Mouse (Mus musculus) adrenal gland, adult 18-20 months (tissue): ENCODE data around the gene Hoxa4. TPM values are rescaled to one million over a fixed set of nuclear protein-coding genes. Genes with fewer than 3 reads are reported as not detected.
A peak's percentile ranks its signal among the peaks of the same experiment; 100 is the strongest.

ENCODE experiments used
- DNase-seq, 2 experiments: peaks; one replicate each; pipeline ENCODE4 v3.0.0; 2021 to 2022; ENCODE audit warnings: low spot score in 2 of 2
- total RNA-seq, 2 experiments: library from RNA; stranded (reverse); gene quantifications; 1 replicate in 1 of 2; 2 replicates in 1 of 2; pipeline ENCODE4 v1.2.3; 2021

The Hoxa4 gene
- total RNA-seq, 2 experiments from 2014 or later: 1.8 to 3.1 TPM

DNA sequence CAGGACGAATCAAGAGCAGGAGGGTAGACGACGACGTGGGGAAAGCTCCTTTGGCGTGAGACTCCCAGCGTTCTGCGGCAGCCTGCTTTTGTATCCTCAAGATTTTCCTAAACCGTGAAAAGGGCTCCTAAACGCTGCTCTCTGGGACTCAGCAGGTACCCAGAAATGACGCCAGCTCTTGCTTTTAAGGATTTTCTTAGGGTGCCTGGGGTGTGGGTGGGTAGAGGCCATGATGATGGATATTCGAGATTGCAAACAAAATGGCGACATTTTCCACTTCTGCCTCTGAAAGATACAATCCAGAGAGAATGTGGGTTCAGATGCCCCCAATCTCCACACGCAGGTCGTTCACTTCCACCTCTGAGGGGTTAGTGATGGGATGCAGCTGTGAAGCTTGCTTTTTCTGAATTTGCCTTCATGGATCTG is 23.8 kb downstream of the Hoxa4 start:
- no peak for DNase-seq

DNA sequence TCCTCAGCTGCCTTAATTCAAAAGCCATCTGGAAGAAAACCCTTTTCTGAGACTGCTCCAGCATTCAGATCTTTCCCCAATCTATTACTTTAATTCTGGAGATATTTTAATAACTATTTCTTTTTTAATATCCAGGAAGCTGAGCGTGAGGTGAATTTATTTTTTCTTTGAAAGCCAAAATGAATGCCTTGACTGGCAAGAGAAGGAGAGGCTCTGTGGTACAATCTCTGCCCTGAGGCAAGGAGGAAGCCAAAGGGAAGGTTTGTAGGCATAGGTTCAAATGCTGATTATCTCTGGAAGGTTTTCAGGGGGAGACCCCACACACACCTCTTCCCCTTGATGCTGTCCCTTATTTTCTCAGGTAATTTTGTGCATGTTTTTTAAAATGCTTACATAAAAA is 24.4 kb downstream of the Hoxa4 start:
- no peak for DNase-seq

DNA sequence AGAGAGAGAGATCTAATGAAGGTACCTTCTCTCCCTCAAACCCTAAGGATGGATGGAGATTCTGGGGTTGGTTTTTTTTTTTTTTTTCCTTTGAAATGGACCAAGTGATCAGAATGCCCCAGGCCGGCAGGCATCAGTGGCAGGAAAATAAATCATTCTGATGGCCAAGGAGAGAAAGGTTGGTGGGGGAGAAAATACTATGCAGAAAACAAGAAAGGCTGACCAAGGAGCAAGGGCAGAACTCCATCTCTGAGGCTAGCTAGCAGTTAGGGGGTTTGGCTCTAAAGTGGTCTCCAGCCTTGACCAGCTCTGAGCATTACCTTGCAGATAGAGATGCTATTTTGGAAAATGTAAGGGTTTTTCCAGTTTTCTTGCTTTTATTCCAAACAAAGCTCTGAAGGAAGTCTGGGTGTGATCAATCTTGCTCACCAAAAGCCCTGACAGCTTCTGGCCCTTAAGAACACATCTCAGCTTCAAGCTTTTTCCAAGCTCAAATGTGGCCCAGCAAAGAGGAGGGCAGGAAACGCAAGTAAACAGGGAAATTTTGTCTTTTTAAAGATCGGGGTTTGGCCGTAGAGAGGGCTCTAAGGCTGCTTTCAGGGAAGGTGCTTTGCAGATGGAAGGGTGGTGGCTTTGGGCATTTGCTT is 25.0 kb downstream of the Hoxa4 start:
- DNase-seq: no peak

DNA sequence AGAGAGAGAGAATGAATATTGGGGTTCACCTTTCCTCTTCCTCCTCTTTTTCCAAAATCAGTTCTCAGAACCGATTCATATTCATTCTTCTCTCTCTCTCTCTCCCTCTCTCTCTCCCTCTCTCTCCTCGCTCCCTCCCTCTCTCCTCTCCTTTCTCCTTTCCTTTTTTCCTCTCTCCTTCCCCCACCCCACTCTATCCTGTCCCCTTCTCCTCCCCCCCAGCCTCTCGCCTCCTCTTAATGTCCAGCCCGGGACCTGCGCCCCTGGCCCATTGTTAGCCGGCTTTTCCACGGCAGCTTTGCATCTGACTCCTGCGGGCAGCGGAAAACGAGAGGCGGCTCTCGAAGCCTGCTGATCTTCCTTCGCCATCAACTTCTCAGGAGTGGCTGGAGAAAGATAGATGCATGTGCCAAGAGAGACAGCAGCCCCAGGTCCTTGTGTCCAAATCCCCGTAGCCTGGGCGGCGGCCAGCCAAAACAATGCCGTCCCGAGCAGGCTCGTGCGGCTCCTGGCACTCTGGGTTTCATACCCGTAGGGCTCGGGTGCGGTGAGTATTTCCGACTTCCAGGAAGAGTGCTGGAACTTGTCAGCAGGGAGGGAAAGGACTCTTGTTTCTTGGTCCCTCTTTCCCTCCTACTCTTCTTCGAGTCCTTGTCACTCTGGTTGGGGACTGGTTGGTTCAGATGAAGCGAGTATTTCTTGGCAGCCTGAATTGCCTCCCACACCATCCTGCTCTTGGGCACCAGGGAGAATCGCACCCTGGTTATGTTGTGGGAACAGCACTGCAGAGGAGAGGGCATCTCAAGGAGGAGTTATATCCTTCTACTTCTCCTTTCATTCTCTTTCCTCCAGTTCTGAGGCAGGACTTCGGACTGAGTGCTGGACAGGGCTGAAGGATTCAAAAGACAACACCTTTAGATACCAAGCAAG is 25.8 kb downstream of the Hoxa4 start:
- DNase-seq: peak in 1 of 2 experiments; percentile 51

DNA sequence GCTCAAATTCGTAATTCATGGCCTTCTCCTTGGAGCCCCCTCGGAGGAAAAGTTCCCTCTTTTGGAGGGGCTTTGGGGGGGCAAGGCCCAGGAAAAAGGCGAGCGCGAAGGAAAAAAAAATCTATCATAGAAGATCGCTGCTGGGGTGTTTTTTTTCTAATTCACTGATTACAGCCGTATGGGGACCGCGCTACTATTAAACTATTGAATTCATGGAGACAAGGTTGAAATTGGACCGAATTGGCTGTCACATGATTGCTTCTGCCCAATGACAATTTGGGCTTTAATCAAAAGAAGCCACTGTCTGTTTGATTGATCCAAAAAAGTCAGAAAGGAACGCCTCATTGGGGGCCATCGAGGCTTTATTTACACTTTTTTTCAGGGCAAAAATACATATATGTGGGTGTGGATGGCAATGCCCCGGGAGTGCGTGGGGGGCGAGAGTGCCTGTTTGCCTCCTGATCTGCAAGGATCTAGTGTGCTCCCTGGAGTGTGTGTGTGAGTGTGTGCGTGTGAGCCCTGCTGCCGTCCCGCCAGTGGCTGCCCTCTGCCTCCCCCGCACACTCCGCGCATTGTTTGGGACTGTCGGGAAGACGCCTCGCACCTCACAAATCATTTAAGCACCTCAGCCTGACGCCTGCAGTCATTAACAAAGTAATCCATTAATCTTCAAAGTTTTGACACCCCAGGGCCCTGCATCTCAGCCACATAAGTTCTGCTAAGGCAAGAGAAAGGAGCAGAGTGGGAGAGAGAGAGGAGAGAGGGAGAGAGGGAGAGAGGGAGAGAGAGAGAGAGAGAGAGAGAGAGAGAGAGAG is 26.7 kb downstream of the Hoxa4 start, which contains the start of gene Hoxa2:
Hoxa2 (minus strand) TSS at position 206 of the 815 bp plus-strand sequence.
- peak in 1 of 2 experiments; percentile 30 for DNase-seq

DNA sequence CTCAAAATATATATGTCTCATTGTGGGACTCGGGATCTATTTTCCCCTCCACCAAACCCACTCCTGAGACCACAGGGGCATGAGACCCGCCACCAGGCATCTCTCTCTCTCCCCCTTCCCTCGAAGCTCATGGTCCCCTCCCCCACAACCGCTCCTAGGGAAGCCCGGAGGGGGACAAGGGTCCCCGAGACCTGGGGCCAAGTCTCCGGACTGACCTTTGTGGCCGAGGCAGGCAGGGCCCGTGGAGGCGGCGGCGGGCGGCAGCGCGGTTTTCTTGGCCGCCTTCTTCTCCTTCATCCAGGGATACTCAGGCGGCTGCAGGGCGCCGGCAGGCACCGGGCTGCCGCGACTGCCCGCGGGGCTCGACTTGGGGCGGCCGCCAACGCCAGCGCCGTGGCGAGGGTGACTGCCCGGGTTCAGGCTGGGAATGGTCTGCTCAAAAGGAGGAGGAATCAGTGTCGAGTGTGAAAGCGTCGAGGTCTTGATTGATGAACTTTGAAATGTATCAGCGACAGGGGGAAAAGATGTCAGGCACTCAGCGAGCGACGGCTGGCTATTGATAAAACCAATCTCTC is 27.4 kb downstream of the Hoxa4 start:
- DNase-seq: peak; percentile 36 to 42

DNA sequence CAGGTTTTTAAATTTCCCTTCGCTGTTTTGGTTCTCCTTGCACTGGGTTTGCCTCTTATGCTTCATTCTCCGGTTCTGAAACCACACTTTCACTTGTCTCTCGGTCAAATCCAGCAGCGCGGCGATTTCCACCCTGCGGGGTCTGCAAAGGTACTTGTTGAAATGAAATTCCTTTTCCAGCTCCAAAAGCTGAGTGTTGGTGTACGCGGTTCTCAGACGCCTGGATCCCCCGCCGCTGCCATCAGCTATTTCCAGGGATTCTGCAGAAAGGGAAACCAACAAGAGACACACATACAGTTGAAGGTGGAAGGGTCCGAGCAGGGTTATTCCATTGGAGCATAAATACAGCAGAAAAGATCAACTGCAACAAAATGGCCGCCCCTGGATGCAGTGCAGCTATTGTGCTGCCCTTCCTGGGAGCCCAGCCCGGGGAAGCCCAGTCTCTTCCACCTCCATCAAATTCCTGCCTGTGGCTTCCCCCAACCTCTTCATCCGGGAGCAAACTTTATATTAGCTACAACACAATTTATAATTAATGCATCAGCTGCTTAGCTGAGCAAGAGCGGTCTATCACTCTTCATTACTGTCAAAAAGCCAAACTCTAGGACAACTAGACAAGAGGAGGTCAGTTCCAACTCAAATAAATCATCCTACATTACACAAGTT is 28.1 kb downstream of the Hoxa4 start:
- DNase-seq: no peak

DNA sequence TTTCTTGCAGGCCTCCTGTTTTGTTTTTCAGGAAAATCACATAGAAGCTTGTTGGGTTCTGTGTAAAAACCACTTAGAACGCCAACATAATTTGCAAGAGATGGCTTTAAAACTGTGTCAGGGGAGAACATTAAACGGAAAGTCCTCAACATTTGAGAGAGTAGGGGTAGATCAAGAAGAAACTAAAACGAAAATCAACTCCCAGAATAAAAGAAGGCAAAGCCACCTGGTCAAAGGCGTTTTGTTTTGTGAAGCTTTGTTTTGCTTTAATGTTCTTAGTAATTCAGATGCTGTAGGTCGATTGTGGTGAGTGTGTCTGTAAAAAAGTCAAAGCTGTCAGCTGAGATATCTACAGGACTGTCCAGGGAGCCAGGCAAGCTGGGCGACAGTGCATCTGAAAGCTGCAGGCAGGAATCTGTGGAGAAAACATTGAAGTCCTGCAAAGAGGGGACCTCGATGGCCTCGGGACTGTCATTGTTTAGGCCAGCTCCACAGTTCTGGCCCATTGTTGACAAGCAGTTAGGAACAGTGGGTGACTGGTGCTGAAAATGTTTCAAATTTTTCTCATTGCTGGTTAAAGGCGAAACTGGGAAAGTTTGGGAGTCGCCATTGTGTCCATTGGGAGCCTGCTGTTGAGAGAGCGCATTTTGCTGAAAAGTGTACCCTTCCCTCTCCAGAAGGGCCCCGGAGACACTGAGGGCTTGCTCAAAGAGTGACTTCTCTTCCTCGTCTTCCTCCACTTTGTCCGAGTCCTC is 28.8 kb downstream of the Hoxa4 start:
- DNase-seq: no peak

DNA sequence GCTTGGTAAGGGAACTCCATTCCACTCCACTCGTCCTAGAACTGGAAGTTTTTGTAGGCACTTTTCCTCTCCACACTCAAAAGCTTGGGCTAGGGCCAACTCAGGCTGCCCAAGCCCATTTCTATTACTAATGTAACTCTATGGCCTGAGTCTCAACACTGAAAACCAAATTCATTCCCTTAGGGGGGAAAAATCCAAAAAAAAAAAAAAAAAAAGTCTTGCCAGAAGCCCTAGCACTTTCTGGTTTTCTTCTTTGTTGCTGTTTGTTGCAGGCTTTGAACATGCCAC is 29.5 kb downstream of the Hoxa4 start:
- DNase-seq: no peak

DNA sequence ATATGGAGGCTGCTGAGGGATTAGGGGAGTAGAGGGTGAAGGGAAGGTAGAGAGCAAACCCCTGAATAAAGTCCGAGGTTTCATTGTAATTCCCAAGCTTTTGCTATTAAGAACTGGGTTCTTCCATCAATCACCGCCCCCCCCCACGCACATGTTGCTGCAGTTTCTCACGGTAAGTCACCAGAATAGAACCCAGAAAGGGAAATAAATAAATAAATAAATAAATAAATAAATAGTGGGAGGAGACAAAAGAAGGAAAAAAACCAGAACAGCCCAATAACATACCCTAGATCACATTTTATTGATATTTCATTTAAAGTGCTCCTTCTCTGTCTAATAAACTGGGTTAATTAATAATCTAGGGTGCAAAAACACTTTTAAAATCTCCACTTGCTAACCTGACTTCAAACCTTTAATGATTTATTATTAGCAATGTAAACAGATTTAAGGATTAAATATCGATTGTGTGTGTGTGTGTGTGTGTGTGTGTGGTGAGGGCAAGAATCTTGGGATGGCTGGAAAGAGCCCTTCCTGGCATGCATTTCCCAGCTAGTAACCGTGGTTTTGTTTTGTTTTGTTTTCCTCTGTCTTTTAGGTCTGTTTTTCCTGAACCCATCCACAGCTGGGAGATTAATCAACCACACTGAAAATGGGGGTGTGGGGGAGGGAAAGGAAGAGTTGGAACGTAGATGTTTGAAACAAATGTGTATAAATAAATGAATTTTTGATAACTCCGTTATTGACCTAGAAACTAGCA is 30.0 kb downstream of the Hoxa4 start:
- no peak for DNase-seq

DNA sequence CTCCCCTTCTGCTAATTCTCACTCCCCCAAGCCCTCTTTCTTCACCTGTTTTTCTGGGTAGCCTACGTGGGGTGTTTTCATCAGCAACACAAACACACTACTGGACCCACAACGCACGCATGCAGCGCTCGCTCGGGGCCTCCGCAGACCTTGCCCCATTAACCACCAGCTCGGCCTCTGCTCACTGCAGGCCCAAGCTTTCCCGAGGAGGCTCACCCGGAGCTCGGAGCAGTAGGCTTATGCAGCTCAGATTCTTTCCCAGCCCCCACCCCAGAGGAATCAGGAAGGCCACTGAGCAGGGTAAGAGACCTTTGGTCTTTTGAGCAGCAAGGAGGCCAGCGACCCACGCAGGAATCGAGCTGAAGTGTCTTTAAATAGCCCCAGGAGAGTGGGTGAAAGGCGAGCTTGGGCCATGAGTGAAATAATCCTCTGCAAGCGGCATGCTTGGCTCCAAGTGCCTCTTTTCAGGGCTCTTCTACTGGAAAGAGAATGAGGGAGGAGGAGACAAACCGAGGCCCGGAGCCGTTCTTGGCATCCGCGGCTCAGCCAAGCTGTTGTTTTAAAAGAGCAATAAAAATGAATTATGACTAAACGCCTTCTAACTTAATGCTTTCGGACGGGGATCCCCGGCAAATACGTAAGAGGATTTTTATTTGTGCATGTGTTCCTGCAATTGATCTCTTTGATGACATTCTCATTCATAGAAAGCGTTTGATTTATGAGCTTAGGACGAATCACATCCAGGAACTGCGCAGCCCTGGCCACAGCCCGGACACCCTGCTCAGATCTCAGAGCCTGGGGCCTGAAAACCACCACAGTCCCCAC is 30.8 kb downstream of the Hoxa4 start:
- DNase-seq: no peak

DNA sequence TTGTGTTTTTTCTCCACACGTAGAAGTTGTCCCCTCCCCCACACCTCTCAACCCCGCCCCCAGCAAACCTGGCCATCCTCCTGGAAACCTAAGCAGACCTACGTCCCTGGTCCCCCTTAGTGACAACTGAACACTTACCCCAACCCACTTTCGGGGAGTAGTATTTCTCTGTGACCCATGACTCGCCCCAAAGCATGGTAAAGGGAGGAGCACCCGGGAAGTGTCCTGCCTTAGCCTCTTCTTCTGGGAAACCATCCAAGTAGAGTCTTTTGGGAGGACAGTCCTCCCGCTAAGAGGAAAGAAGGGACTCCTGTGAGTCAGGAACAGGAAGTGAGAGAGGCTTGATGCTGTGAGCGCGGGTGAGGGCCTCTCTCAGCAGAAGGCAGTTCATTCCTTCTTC is 31.6 kb downstream of the Hoxa4 start:
- no peak for DNase-seq

DNA sequence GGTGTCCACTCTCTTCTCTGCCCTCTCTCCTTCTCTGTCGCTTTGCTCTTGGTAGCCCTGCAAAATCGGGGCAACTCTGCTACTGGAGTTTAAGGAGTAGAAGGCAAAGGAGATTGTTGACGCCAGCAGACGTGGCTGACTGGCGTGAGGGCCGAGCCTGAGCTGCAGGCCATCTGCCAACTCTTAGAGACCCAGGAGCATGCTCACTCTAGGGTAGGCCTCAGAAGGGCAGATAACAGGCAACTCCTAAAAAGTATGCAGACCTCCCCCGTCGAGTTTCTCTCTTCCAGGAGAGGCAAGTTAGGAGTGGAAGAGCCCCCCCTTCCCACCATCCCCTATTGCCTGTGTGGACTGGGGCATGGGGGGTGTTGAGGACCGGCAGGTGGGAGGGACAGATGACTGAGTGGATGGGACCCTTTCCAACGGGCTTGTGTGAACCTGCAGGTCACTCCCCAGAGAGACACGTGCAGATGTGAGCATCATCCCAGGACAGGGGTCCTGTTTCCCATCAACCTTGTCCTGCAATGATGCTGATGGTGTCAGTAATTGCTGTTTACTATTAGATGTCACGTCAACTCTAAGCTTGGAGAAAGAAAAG is 32.3 kb downstream of the Hoxa4 start:
- DNase-seq: peak; percentile 41 to 51

DNA sequence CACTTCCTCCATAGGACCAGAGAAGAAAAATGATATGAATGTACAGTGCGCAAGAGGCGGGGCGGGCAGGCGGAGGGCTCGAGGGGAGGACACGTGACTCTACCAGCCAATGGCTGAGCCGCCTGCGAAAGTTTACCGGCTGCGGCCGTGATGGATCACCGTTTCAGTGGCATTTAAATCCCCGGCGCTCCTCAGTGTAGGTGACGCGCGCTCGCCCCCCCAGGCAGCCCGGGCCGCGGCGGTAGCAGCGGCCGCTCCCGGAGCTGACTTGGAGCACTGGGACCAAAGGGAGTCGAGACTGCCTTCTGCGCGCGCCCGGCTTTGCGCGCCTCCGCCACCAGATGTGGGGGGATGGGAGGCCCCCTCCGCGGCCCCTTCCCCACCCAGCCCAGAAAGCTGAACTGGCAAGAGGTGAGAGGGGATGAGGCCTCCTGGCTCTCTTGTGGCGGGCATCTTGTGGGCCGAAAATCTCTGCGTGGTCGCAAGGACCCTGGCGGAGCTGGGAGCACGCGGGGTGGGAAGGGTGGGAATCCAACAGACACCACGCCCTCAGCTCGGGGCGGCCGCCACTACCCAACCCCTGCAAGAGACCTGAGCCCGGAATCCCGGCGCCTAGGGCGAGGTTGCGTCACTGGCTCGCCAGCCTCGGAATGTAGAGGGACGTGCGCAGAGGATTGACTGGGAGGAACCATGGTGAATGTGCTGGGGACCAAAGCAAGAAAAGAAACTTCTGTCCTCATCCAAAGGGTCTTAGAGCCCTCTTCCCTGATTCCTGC is 33.1 kb downstream of the Hoxa4 start, which contains the start of gene Hoxa1:
Hoxa1 (minus strand) TSS at position 42 of the 776 bp plus-strand sequence.
- DNase-seq: peak; percentile 79 to 80

DNA sequence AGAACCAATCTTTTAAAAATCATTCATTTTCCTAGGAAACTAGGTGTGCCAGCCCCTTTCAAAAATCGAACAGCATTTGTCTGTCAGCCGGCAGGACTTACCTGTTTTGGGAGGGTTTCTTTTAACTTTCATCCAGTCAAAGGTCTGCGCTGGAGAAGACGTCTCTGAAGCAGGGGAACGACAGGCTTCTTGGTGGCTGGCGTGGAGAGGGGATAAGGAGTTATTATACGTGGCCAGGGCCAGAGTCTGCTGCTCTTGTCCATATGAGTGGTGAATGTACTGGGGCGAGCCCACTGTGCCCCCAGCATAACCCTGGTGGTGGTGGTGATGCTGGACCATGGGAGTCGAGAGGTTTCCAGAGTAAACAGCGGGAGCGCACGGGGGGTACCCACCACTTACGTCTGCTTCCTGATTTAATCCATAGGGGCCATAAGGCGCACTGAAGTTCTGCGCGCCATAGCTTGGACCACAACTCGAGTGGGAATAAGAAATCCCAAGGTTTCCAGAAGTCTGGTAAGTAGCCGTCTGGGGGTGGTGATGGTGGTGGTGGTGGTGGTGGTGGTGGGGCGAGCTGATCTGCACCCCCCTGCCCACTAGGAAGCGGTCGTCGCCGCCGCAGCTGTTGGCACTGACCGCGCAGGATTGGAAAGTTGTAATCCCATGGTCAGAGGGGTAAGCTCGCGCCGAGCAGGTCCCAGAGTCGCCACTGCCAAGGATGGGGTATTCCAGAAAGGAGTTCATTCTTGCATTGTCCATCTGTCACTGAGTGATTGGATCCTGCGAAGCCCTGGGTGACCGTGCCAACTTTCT is 33.9 kb downstream of the Hoxa4 start:
- no peak for DNase-seq

DNA sequence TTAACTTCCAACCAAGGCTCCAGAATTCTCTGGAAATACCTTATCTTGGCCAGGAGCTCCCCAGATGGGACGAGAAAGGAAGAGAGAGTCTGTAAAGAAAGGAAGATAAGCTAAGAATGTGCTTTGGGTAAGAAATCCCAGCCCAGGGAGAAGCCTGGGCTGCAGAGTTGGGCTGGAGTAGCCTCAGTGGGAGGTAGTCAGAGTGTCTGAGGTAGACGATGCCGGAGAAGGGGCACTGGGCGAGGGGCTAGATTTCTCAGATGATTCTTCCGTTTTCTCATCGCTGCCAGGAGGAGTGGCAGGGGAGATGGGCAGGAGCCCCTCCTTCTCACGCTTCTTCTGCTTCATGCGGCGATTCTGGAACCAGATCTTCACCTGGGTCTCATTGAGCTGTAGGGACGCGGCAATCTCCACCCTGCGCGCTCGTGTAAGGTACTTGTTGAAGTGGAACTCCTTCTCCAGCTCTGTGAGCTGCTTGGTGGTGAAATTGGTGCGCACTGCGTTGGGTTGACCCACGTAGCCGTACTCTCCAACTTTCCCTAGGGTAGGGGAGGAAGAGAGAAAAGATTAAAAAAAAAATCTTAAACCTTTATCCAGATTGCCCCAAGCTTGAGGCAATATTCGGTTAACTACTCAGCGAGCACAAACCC is 34.9 kb downstream of the Hoxa4 start:
- no peak for DNase-seq
